In the genomic region with DNA sequence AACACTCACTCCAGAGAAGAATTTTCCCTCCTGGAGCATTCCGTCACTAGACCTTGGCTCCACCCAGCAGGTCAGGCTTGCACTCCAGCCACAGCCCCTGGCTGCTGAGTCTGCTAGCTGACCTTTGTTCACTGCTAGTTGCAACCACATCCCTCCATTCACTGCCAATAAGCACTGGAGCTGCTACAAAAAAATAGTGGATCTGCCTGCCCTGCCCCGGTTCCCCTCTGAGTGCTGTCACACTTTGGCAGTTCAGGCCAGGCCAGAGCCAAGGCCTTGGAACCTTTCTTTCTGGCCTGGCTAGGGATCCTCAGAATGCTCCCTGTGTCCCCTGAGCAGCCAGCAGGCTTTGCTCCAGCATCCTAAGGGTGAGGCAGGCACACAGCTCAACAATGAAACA, we compare ENCODE assay signal across 7 mouse cellular contexts. TPM values are rescaled to one million over a fixed set of nuclear protein-coding genes. Genes with fewer than 3 reads are reported as not detected.
DNase-seq lines count a peak whose midpoint lies in the region; ATAC-seq lines count a peak whose summit lies in the region.

No protein-coding gene starts in this region.

- no peak overlapping the region for H3K9ac ChIP-seq in forebrain, embryonic 15.5 days (replicated peaks)
- H3K9ac ChIP-seq in hindbrain, embryonic 11.5 days (ENCODE audit: low read depth, low read length) = no peak overlapping the region

- intact Hi-C loops in gastrocnemius, postnatal 36 days (cut with DNase I) = no loop called here

- DNase-seq in NIH3T3 (ENCODE audit: low read depth) = peak; percentile 41
- peak; percentile 50 to 51 for DNase-seq in adrenal gland, postnatal 36 days
- DNase-seq in gastrocnemius, postnatal 36 days = peak; percentile 65 to 74
- DNase-seq in kidney, postnatal 10 days = peak; percentile 65
- DNase-seq in hindbrain, embryonic 11.5 days (ENCODE audit: low spot score) = no peak
- no peak for DNase-seq in layer of hippocampus, adult 11-12 months (ENCODE audit: low spot score)

- 67% methylated on average over 2 of the region's 2 CpGs for WGBS in forebrain, embryonic 15.5 days
- 58% methylated on average over 2 of the region's 2 CpGs for WGBS in hindbrain, embryonic 11.5 days

- H3K4me3 ChIP-seq in forebrain, embryonic 15.5 days = no peak overlapping the region
- no peak overlapping the region for H3K4me3 ChIP-seq in hindbrain, embryonic 11.5 days (ENCODE audit: low read depth, low read length)

- H3K4me1 ChIP-seq in forebrain, embryonic 15.5 days = no peaks in the 10 kb centered on the region
- no peaks in the 10 kb centered on the region for H3K4me1 ChIP-seq in hindbrain, embryonic 11.5 days (replicated peaks; ENCODE audit: control insufficient read depth, insufficient read depth, low read length)

- H3K27ac ChIP-seq in forebrain, embryonic 15.5 days (replicated peaks) = no peak overlapping the region
- H3K27ac ChIP-seq in hindbrain, embryonic 11.5 days (ENCODE audit: low read depth, low read length) = no peak overlapping the region

- ATAC-seq in forebrain, embryonic 15.5 days (replicated peaks) = no peak
- ATAC-seq in hindbrain, embryonic 11.5 days (ENCODE audit: low FRiP score) = no peak

- H3K36me3 ChIP-seq in forebrain, embryonic 15.5 days = no peaks in the 10 kb centered on the region
- no peaks in the 10 kb centered on the region for H3K36me3 ChIP-seq in hindbrain, embryonic 11.5 days (ENCODE audit: control insufficient read depth, insufficient read depth, low read length)

- no peaks in the 10 kb centered on the region for H3K27me3 ChIP-seq in forebrain, embryonic 15.5 days
- H3K27me3 ChIP-seq in hindbrain, embryonic 11.5 days (ENCODE audit: control insufficient read depth, insufficient read depth, low read length) = no peaks in the 10 kb centered on the region

- H3K9me3 ChIP-seq in forebrain, embryonic 15.5 days = no peaks in the 10 kb centered on the region
- no peaks in the 10 kb centered on the region for H3K9me3 ChIP-seq in hindbrain, embryonic 11.5 days (ENCODE audit: control insufficient read depth, low read length)

- H3K4me2 ChIP-seq in forebrain, embryonic 15.5 days (replicated peaks) = no peak overlapping the region
- no peak overlapping the region for H3K4me2 ChIP-seq in hindbrain, embryonic 11.5 days (replicated peaks; ENCODE audit: low read depth, low read length)

RNA-seq across cellular contexts. Expression of a gene that starts 19.6 kb away (rescaled TPM):
- 100 to 1,000 TPM in 1 of 2 experiments, 10 to 100 TPM in 1; 88.4 to 111 TPM for total RNA-seq in adrenal gland, postnatal 36 days (2021)
- total RNA-seq in gastrocnemius, postnatal 36 days (2021) = 10 to 100 TPM; 34.4 to 43.0 TPM
- polyA plus RNA-seq in forebrain, embryonic 15.5 days (2015; fragmentation: Nextera tagmentation; extraction: Ambion mirVana) = 585 and 608 TPM in 2 replicates
- 660 and 672 TPM in 2 replicates for polyA plus RNA-seq in hindbrain, embryonic 11.5 days (2014; fragmentation: Nextera tagmentation; extraction: Ambion mirVana)

RNA-seq across cellular contexts. Expression of a gene that starts 20.1 kb away (rescaled TPM):
- total RNA-seq in adrenal gland, postnatal 36 days (2021) = 100 to 1,000 TPM; 593 to 702 TPM
- total RNA-seq in gastrocnemius, postnatal 36 days (2021) = 100 to 1,000 TPM; 284 to 312 TPM
- polyA plus RNA-seq in forebrain, embryonic 15.5 days (2015; fragmentation: Nextera tagmentation; extraction: Ambion mirVana) = 1,746 and 1,773 TPM in 2 replicates
- polyA plus RNA-seq in hindbrain, embryonic 11.5 days (2014; fragmentation: Nextera tagmentation; extraction: Ambion mirVana) = 1,561 and 1,692 TPM in 2 replicates

RNA-seq across cellular contexts. Expression of a gene that starts 33.9 kb away (rescaled TPM):
- 10 to 100 TPM; 33.4 to 36.4 TPM for total RNA-seq in adrenal gland, postnatal 36 days (2021)
- total RNA-seq in gastrocnemius, postnatal 36 days (2021) = 1 to 10 TPM; 4.6 to 6.4 TPM
- polyA plus RNA-seq in forebrain, embryonic 15.5 days (2015; fragmentation: Nextera tagmentation; extraction: Ambion mirVana) = 52.9 and 61.7 TPM in 2 replicates
- polyA plus RNA-seq in hindbrain, embryonic 11.5 days (2014; fragmentation: Nextera tagmentation; extraction: Ambion mirVana) = 45.3 and 47.6 TPM in 2 replicates

RNA-seq across cellular contexts. Expression of a gene that starts 57.3 kb away (rescaled TPM):
- under 1 TPM; 0.20 to 0.26 TPM for total RNA-seq in adrenal gland, postnatal 36 days (2021)
- under 1 TPM in 1 of 2 experiments, not detected in 1; 0.15 TPM for total RNA-seq in gastrocnemius, postnatal 36 days (2021)
- polyA plus RNA-seq in forebrain, embryonic 15.5 days (2015; fragmentation: Nextera tagmentation; extraction: Ambion mirVana) = 12.3 and 14.7 TPM in 2 replicates
- polyA plus RNA-seq in hindbrain, embryonic 11.5 days (2014; fragmentation: Nextera tagmentation; extraction: Ambion mirVana) = 2.6 and 2.7 TPM in 2 replicates

Comparison
In these comparisons a context has a peak if more than half of its experiments do, and no peak if none do; other contexts are left out.
1. DNase-seq: peak in NIH3T3 (single experiment), adrenal gland, postnatal 36 days (2 of 2), gastrocnemius, postnatal 36 days (2 of 2) and kidney, postnatal 10 days (single experiment); none in hindbrain, embryonic 11.5 days (single experiment) and layer of hippocampus, adult 11-12 months (single experiment).
2. RNA of a gene that starts 33.9 kb away (total RNA-seq): 33.4 to 36.4 TPM in adrenal gland, postnatal 36 days; 4.6 to 6.4 TPM in gastrocnemius, postnatal 36 days; every median in the first group is over 4 times any median in the second.